Mouse (Mus musculus) ES-E14 (cell line): Measurements from ENCODE around the gene Ryk.

Source experiments
- ZC3H11A ChIP-seq: IDR thresholded peaks from 2 replicates; pipeline ENCODE4 v1.6.1; 2012; ENCODE audit warnings: low read depth, mild to moderate bottlenecking, inconsistent platforms, low read length, borderline replicate concordance
- ZNF384 ChIP-seq: IDR thresholded peaks from 2 replicates; pipeline ENCODE4 v1.6.1; 2012; ENCODE audit warnings: low read depth, low read length, inconsistent platforms

- no peak for TF ChIP-seq ZC3H11A
- TF ChIP-seq ZNF384: no peak
Measured at GRCm38 (mm10) chr9:102942221-102942620, 107.5 kb downstream of the Ryk start.
